Mouse (Mus musculus): Measurements from ENCODE around the gene Dcaf12.

Dcaf12 gene

GRCm38 (mm10) chr4:41314141-41315129 is at the start of gene Dcaf12:
Gene Dcaf12 (minus strand): TSS chr4:41314889.
- DNase-seq: peak; percentile 98

- DNase-seq: no peak
Measured at GRCm38 (mm10) chr4:41361059-41361458, 46.4 kb upstream of the Dcaf12 start.

GRCm38 (mm10) chr4:41359358-41359757 is 44.7 kb upstream of the Dcaf12 start:
- DNase-seq: no peak

GRCm38 (mm10) chr4:41358669-41359068 is 44.0 kb upstream of the Dcaf12 start:
- DNase-seq: no peak

- no peak for DNase-seq
Measured at GRCm38 (mm10) chr4:41357154-41357553, 42.5 kb upstream of the Dcaf12 start.

GRCm38 (mm10) chr4:41353265-41353664 is 38.6 kb upstream of the Dcaf12 start:
- DNase-seq: no peak

GRCm38 (mm10) chr4:41352758-41353157 is 38.1 kb upstream of the Dcaf12 start:
- no peak for DNase-seq

- DNase-seq: no peak
Measured at GRCm38 (mm10) chr4:41349199-41349591, 34.5 kb upstream of the Dcaf12 start.

GRCm38 (mm10) chr4:41348584-41349198 is 34.0 kb upstream of the Dcaf12 start, which contains the start of gene Ubap1:
Gene Ubap1 (plus strand): TSS chr4:41348996.
- peak; percentile 99 for DNase-seq

- no peak for DNase-seq
Measured at GRCm38 (mm10) chr4:41347839-41348238, 33.1 kb upstream of the Dcaf12 start.

GRCm38 (mm10) chr4:41346011-41346410 is 31.3 kb upstream of the Dcaf12 start:
- DNase-seq: no peak

- DNase-seq: no peak
Measured at GRCm38 (mm10) chr4:41340912-41341550, 26.3 kb upstream of the Dcaf12 start.

GRCm38 (mm10) chr4:41336546-41336945 is 21.9 kb upstream of the Dcaf12 start:
- no peak for DNase-seq

GRCm38 (mm10) chr4:41331698-41332421 is 17.2 kb upstream of the Dcaf12 start:
- no peak for DNase-seq

- no peak for DNase-seq
Measured at GRCm38 (mm10) chr4:41331085-41331484, 16.4 kb upstream of the Dcaf12 start.

GRCm38 (mm10) chr4:41329481-41329880 is 14.8 kb upstream of the Dcaf12 start:
- DNase-seq: no peak

- no peak for DNase-seq
Measured at GRCm38 (mm10) chr4:41326876-41327275, 12.2 kb upstream of the Dcaf12 start.

GRCm38 (mm10) chr4:41320971-41321370 is 6.3 kb upstream of the Dcaf12 start:
- no peak for DNase-seq

GRCm38 (mm10) chr4:41318267-41318666 is 3.6 kb upstream of the Dcaf12 start:
- DNase-seq: no peak

- no peak for DNase-seq
Measured at GRCm38 (mm10) chr4:41315173-41315572, 484 bp upstream of the Dcaf12 start.

- no peak for DNase-seq
Measured at GRCm38 (mm10) chr4:41313722-41314121, 967 bp downstream of the Dcaf12 start.
